Mouse (Mus musculus): ENCODE measurements around the gene Rab30.

DNA sequence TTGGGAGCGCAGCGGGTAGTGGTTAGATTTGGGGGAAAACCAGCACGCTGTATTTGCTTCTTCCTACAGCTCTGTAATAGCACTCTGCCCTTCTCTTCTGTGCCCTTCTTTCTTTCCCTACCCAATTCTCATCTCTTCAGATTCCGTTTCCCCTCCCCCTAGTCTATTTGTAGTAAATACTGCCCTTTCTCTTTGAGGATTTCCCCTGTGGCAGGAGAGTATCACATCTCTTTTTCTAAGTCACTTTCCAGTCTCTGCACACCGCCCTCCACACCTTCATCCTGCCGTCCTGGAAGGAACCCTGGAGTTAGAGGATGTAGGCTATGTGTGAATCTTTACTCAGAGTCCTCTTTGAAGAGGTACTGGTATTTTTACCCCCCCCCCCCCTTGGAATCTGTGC is 1.9 kb downstream of the Rab30 start:
- TF ChIP-seq CTCF (IDR thresholded peaks at IDR 0.05; ENCODE audit: control insufficient read depth, insufficient read depth, insufficient read length) (no peak), CEBPB (IDR thresholded peaks at IDR 0.05; ENCODE audit: low read depth) (no peak)

All from C2C12 (cell line).